Mouse (Mus musculus) intestine, embryonic 16.5 days (tissue): ENCODE measurements at regions not wholly inside any gene's neighbourhood (a gene's known extent, or its start where the extent isn't known, plus 50 kb on each side); places are given as distances from the start of the nearest gene placed in this dataset.

Experiments
- ATAC-seq: fragments of 200-750 bp; cut with Nextera tagmentation; 2 replicates; pipeline ENCODE4 v1.8.0; 2017; ENCODE audit warnings: moderate TSS enrichment, moderate library complexity
- H3K27ac ChIP-seq: fragments of 300-500 bp; sonication (generic); 2 replicates; pipeline ENCODE4 v1.5.1; 2014; ENCODE audit warnings: mild to moderate bottlenecking, low read length
- H3K27me3 ChIP-seq: fragments of 300-500 bp; sonication (generic); replicated peaks from 2 replicates; pipeline ENCODE4 v1.6.1; 2014; ENCODE audit warnings: low read length, control low read depth, mixed read lengths; ENCODE audit not compliant: control insufficient read depth, insufficient read depth
- H3K36me3 ChIP-seq: fragments of 300-500 bp; sonication (generic); 2 replicates; pipeline ENCODE4 v1.6.1; 2014; ENCODE audit warnings: low read length, control low read depth; ENCODE audit not compliant: control insufficient read depth, insufficient read depth
- H3K4me1 ChIP-seq: fragments of 300-500 bp; sonication (generic); 2 replicates; pipeline ENCODE4 v1.6.1; 2014; ENCODE audit warnings: low read length, control low read depth, mixed read lengths; ENCODE audit not compliant: control insufficient read depth, insufficient read depth
- H3K4me2 ChIP-seq: fragments of 300-500 bp; sonication (generic); 2 replicates; pipeline ENCODE4 v1.6.1; 2014; ENCODE audit warnings: low read depth, low read length, control low read depth
- H3K4me3 ChIP-seq: fragments of 300-500 bp; sonication (generic); 2 replicates; pipeline ENCODE4 v1.5.1; 2014; ENCODE audit warnings: mild to moderate bottlenecking, low read length
- H3K9ac ChIP-seq: fragments of 300-500 bp; sonication (generic); 2 replicates; pipeline ENCODE4 v1.6.1; 2014; ENCODE audit warnings: low read depth, low read length
- H3K9me3 ChIP-seq: fragments of 300-500 bp; sonication (generic); 2 replicates; pipeline ENCODE4 v1.6.1; 2016; ENCODE audit warnings: low read length, control low read depth; ENCODE audit not compliant: control insufficient read depth
- WGBS: fragments of 180-500 bp; shearing (Covaris S2); extraction: QIAGEN DNeasy Blood & Tissue Kit; methylation state at CpG from one replicate; pipeline ENCODE4 v1.1.7; 2014; 5-methylcytosine and 5-hydroxymethylcytosine counted together

- no peaks in the 10 kb centered on the region for H3K27me3 ChIP-seq
- ATAC-seq, result no peak
- 57% methylated on average over 3 of the region's 3 CpGs for WGBS
Observed at GRCm38 (mm10) chr15:90113611-90114010, 110.5 kb upstream of the Alg10b start.

GRCm38 (mm10) chr15:90119747-90120146 lies 104.4 kb upstream of the Alg10b start:
- Histone ChIP-seq H3K4me3 (no peak overlapping the region), H3K4me2 (no peak overlapping the region), H3K36me3 (no peaks in the 10 kb centered on the region), H3K27me3 (no peaks in the 10 kb centered on the region), H3K9me3 (no peaks in the 10 kb centered on the region), H3K27ac (no peak overlapping the region), H3K4me1 (no peaks in the 10 kb centered on the region), H3K9ac (no peak overlapping the region)
- 68% methylated on average over 3 of the region's 3 CpGs for WGBS
- no peak for ATAC-seq

More at GRCm38 (mm10) chr15:90113611-90114010, 110.5 kb upstream of the Alg10b start:
- Histone ChIP-seq H3K36me3 (no peaks in the 10 kb centered on the region), H3K27ac (no peak overlapping the region), H3K9ac (no peak overlapping the region), H3K4me2 (no peak overlapping the region), H3K4me1 (no peaks in the 10 kb centered on the region), H3K4me3 (no peak overlapping the region), H3K9me3 (no peaks in the 10 kb centered on the region)

- no peaks in the 10 kb centered on the region for H3K9me3 ChIP-seq
- H3K36me3 ChIP-seq, result no peaks in the 10 kb centered on the region
- ATAC-seq, result no peak
- no peak overlapping the region for H3K4me3 ChIP-seq
- WGBS, result 87% methylated on average over 8 of the region's 8 CpGs
- no peaks in the 10 kb centered on the region for H3K4me1 ChIP-seq
- no peak overlapping the region for H3K9ac ChIP-seq
- H3K4me2 ChIP-seq, result no peak overlapping the region
- no peaks in the 10 kb centered on the region for H3K27me3 ChIP-seq
- no peak overlapping the region for H3K27ac ChIP-seq
Observed at GRCm38 (mm10) chr15:90123999-90124398, 100.1 kb upstream of the Alg10b start.

GRCm38 (mm10) chr15:90125146-90125545 lies 99.0 kb upstream of the Alg10b start:
- no peaks in the 10 kb centered on the region for H3K36me3 ChIP-seq
- H3K27ac ChIP-seq, result no peak overlapping the region
- H3K9ac ChIP-seq, result no peak overlapping the region
- WGBS, result 75% methylated on average over 8 of the region's 8 CpGs
- no peak for ATAC-seq
- H3K4me2 ChIP-seq, result no peak overlapping the region
- H3K4me3 ChIP-seq, result no peak overlapping the region
- no peaks in the 10 kb centered on the region for H3K9me3 ChIP-seq
- H3K4me1 ChIP-seq, result no peaks in the 10 kb centered on the region
- no peaks in the 10 kb centered on the region for H3K27me3 ChIP-seq

- H3K9ac ChIP-seq, result no peak overlapping the region
- 81% methylated on average over 5 of the region's 5 CpGs for WGBS
- no peaks in the 10 kb centered on the region for H3K4me1 ChIP-seq
Observed at GRCm38 (mm10) chr15:90131777-90132176, 92.3 kb upstream of the Alg10b start.

GRCm38 (mm10) chr15:90140966-90141365 lies 83.1 kb upstream of the Alg10b start:
- no peak for ATAC-seq
- Histone ChIP-seq H3K9ac (no peak overlapping the region), H3K27ac (no peak overlapping the region), H3K9me3 (no peaks in the 10 kb centered on the region), H3K4me3 (no peak overlapping the region), H3K36me3 (no peaks in the 10 kb centered on the region), H3K4me1 (no peaks in the 10 kb centered on the region), H3K27me3 (no peaks in the 10 kb centered on the region), H3K4me2 (no peak overlapping the region)
- WGBS, result 54% methylated on average over 5 of the region's 5 CpGs

More at GRCm38 (mm10) chr15:90131777-90132176, 92.3 kb upstream of the Alg10b start:
- Histone ChIP-seq H3K4me3 (no peak overlapping the region), H3K4me2 (no peak overlapping the region), H3K27me3 (no peaks in the 10 kb centered on the region), H3K27ac (no peak overlapping the region), H3K36me3 (no peaks in the 10 kb centered on the region), H3K9me3 (no peaks in the 10 kb centered on the region)
- ATAC-seq, result no peak

- Histone ChIP-seq H3K9me3 (no peaks in the 10 kb centered on the region), H3K27ac (no peak overlapping the region), H3K4me2 (no peak overlapping the region), H3K36me3 (no peaks in the 10 kb centered on the region), H3K9ac (no peak overlapping the region), H3K4me3 (no peak overlapping the region), H3K4me1 (no peaks in the 10 kb centered on the region), H3K27me3 (no peaks in the 10 kb centered on the region)
- ATAC-seq, result no peak
Observed at GRCm38 (mm10) chr15:90148663-90149062, 75.4 kb upstream of the Alg10b start.

GRCm38 (mm10) chr15:90153821-90154560 lies 70.1 kb upstream of the Alg10b start:
- Histone ChIP-seq H3K9ac (no peak overlapping the region), H3K27me3 (no peaks in the 10 kb centered on the region), H3K36me3 (no peaks in the 10 kb centered on the region), H3K4me3 (no peak overlapping the region), H3K9me3 (no peaks in the 10 kb centered on the region), H3K27ac (no peak overlapping the region), H3K4me2 (no peak overlapping the region), H3K4me1 (no peaks in the 10 kb centered on the region)
- ATAC-seq, result no peak
- 79% methylated on average over 10 of the region's 10 CpGs for WGBS
